Mouse (Mus musculus): ENCODE results near the gene Olfr585. TPM values are rescaled to one million over a fixed set of nuclear protein-coding genes. Genes with fewer than 3 reads are reported as not detected.

Olfr585 gene
- not detected for polyA plus RNA-seq (2012; fragmentation: generic; extraction: Trizol)

DNA sequence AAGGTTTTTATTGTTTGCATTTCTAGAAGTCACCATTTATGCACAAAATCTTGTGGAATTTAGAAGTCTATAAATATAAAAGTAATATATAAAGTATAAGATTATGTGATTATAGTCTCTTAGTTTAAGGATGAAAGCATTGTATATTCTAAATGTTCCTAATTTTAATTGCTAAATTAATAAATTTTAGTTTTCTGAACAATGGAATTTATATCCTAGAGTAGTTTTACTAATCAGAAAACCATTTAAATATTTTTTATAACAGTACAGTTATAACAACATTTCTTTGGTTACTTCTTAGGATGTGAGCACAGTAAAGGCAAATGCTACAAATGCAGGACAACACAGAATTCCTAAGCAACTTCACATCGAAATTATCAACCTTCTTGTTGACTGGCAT is at the start of gene Olfr585:
Gene Olfr585 (plus strand): TSS at position 301 of the 400 bp plus-strand sequence.

DNA sequence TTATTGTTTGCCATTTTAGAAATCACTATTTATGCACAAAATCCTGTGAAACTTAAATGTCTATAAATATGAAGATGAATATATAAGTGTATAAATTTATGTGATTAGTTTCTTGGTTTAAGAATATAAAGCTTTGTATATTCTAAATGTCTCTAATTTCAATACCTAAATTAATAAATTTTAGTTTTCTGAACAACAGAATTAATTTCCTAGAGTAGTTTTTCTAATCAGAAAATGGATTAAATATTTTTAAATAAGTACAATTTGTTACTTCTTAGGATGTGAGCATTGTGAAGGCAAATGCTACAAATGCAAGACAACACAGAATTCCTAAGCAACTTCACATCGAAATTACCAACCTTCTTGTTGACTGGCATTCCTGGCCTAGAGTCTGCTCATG is 46.5 kb upstream of the Olfr585 start, which contains the start of gene Olfr583:
Gene Olfr583 (plus strand): TSS at position 301 of the 400 bp plus-strand sequence.

GRCm38 (mm10) chr7:103081585-103081984 is 15.9 kb upstream of the Olfr585 start, which contains the start of gene Olfr584:
Olfr584 (plus strand) TSS chr7:103081885.

GRCm38 (mm10) chr7:103125538-103125937 is 28.0 kb downstream of the Olfr585 start, which contains the start of gene Olfr586:
Olfr586 (minus strand) TSS chr7:103125638.

DNA sequence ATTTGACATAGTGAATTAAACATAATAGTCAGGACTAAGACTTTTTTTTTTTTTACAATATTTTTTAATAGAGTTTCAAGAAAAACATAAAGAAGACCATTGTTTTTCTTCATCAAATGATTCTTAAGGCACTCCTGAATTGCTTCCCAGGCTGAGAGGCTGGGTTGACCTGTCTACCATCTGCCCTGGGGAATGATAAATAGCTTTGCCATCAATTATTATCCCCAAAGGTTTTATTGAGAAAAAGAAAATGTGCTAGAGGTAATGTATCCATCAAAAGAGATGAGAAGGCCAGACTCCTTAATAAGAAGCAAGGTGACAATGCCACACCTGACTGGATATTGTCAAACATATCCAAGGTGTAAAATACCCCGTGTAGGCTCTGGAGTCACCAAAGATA is 43.1 kb downstream of the Olfr585 start, which contains the start of gene Olfr588-ps1:
Gene Olfr588-ps1 (plus strand): TSS at position 301 of the 400 bp plus-strand sequence.

Other genes with a start within 250 kb of the Olfr585 start
- gene Olfr566, start 239.0 kb upstream of the Olfr585 start, polyA plus RNA-seq (2012; fragmentation: generic; extraction: Trizol): not detected
- not detected for gene Olfr568, start 220.6 kb upstream of the Olfr585 start, polyA plus RNA-seq (2012; fragmentation: generic; extraction: Trizol)
- not detected for gene Olfr569, start 206.8 kb upstream of the Olfr585 start, polyA plus RNA-seq (2012; fragmentation: generic; extraction: Trizol)
- gene Olfr570, start 203.1 kb upstream of the Olfr585 start, polyA plus RNA-seq (2012; fragmentation: generic; extraction: Trizol): not detected
- gene Olfr571, start 180.2 kb upstream of the Olfr585 start, polyA plus RNA-seq (2012; fragmentation: generic; extraction: Trizol): not detected
- gene Olfr572, start 173.3 kb upstream of the Olfr585 start, polyA plus RNA-seq (2012; fragmentation: generic; extraction: Trizol): not detected
- gene Olfr573-ps1, start 155.1 kb upstream of the Olfr585 start, polyA plus RNA-seq (2012; fragmentation: generic; extraction: Trizol): not detected
- gene Olfr574, start 149.3 kb upstream of the Olfr585 start, polyA plus RNA-seq (2012; fragmentation: generic; extraction: Trizol): not detected
- not detected for gene Olfr575, start 138.9 kb upstream of the Olfr585 start, polyA plus RNA-seq (2012; fragmentation: generic; extraction: Trizol)
- not detected for gene Olfr576, start 135.1 kb upstream of the Olfr585 start, polyA plus RNA-seq (2012; fragmentation: generic; extraction: Trizol)
- gene Olfr577, start 121.8 kb upstream of the Olfr585 start, polyA plus RNA-seq (2012; fragmentation: generic; extraction: Trizol): not detected
- not detected for gene Olfr578, start 108.4 kb upstream of the Olfr585 start, polyA plus RNA-seq (2012; fragmentation: generic; extraction: Trizol)
- not detected for gene Olfr582, start 59.7 kb upstream of the Olfr585 start, polyA plus RNA-seq (2012; fragmentation: generic; extraction: Trizol)
- not detected for gene Olfr583, start 46.4 kb upstream of the Olfr585 start, polyA plus RNA-seq (2012; fragmentation: generic; extraction: Trizol)
- not detected for gene Olfr584, start 15.8 kb upstream of the Olfr585 start, polyA plus RNA-seq (2012; fragmentation: generic; extraction: Trizol)
- not detected for gene Olfr586, start 27.9 kb downstream of the Olfr585 start, polyA plus RNA-seq (2012; fragmentation: generic; extraction: Trizol)
- not detected for gene Olfr588-ps1, start 43.2 kb downstream of the Olfr585 start, polyA plus RNA-seq (2012; fragmentation: generic; extraction: Trizol)
- not detected for gene Olfr589, start 58.6 kb downstream of the Olfr585 start, polyA plus RNA-seq (2012; fragmentation: generic; extraction: Trizol)
- not detected for gene Olfr591, start 80.6 kb downstream of the Olfr585 start, polyA plus RNA-seq (2012; fragmentation: generic; extraction: Trizol)
- not detected for gene Olfr592, start 87.1 kb downstream of the Olfr585 start, polyA plus RNA-seq (2012; fragmentation: generic; extraction: Trizol)
- not detected for gene Olfr593, start 114.1 kb downstream of the Olfr585 start, polyA plus RNA-seq (2012; fragmentation: generic; extraction: Trizol)
- not detected for gene Olfr594, start 119.3 kb downstream of the Olfr585 start, polyA plus RNA-seq (2012; fragmentation: generic; extraction: Trizol)
- not detected for gene Usp17ld, start 154.8 kb downstream of the Olfr585 start, polyA plus RNA-seq (2012; fragmentation: generic; extraction: Trizol)
- gene Olfr596, start 207.9 kb downstream of the Olfr585 start, polyA plus RNA-seq (2012; fragmentation: generic; extraction: Trizol): not detected
- gene Olfr597, start 218.6 kb downstream of the Olfr585 start, polyA plus RNA-seq (2012; fragmentation: generic; extraction: Trizol): not detected
- gene Olfr598, start 225.8 kb downstream of the Olfr585 start, polyA plus RNA-seq (2012; fragmentation: generic; extraction: Trizol): not detected
- gene Olfr599, start 238.2 kb downstream of the Olfr585 start, polyA plus RNA-seq (2012; fragmentation: generic; extraction: Trizol): not detected

Data from C3H10T1/2 (cell line).